Mouse (Mus musculus) large intestine, adult 2 months (tissue): ENCODE data around the gene Col25a1. TPM values are rescaled to one million over a fixed set of nuclear protein-coding genes. Genes with fewer than 3 reads are reported as not detected.

Source experiments
- DNase-seq: peaks from one replicate; pipeline ENCODE4 v3.0.0-alpha.2; 2012; ENCODE audit warnings: low read depth, low spot score
- WGBS: fragments of 180-500 bp; shearing (Covaris S2); methylation state at CpG from one replicate; pipeline ENCODE4 v1.1.7; 2018; 5-methylcytosine and 5-hydroxymethylcytosine counted together
- polyA plus RNA-seq: library from polyadenylated mRNA; depleted of rRNA; stranded (reverse); fragments of >200 nt; gene quantifications from 2 replicates; pipeline ENCODE4 v1.2.3, GENCODE M21; 2012

The Col25a1 gene
- polyA plus RNA-seq, 1 experiment: 0.01 TPM

DNA sequence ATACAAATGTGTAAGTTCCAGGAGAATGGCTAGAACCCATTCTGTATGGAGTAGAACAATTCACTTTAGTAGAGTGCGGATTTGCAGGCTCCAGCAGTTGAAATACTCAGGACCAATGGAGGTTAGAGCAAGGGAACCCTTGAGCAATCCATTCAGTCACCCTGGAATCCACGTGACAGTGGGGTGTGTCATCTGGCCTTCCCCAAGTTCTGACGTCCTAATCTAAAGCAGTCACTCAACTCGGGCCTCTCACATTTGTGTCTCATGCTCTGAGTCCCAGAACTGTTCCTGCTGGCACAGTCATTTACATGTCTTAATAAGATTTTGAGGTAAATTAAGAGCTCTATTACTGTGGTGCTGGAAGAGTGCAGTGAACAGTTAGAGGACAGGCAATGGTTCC is 28.6 kb downstream of the Col25a1 start:
- DNase-seq: no peak
- 53% methylated on average over 4 of the region's 4 CpGs for WGBS

GRCm38 (mm10) chr3:130160902-130161301 is 29.6 kb downstream of the Col25a1 start:
- DNase-seq: no peak
- 47% methylated on average over 4 of the region's 4 CpGs for WGBS

DNA sequence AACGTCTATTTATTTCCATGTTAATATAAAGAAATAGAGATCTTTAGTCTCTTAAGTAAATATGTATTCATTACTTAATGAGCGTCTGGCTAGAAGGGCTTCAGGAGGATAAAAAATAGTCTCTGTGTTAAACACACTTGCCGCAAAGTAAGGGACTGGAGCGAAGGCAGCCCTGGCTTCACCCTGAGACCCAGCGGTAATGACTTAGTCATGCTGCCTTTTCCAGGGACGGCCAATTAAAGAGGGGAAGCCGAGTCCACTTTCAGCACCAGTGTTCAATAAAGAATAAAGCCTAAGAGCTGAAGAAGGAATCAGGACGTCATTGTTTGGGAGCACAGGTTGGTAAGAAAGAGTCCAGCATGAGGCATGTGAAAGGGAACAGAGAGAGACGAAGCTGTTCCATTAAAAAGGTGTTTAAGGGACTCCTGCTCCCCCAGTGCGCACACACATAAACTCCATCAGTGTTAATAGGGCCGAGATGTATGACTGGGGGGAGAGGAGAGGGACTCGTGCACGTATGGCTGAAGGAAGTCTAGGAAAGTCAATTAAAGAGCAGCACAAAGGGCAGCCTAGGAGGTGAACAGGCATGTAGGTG is 30.1 kb downstream of the Col25a1 start:
- DNase-seq: no peak
- WGBS: 52% methylated on average over 13 of the region's 13 CpGs

- 45% methylated on average over 4 of the region's 4 CpGs for WGBS
- no peak for DNase-seq
Observed at GRCm38 (mm10) chr3:130166875-130167274, 35.6 kb downstream of the Col25a1 start.

- WGBS: 78% methylated on average over 17 of the region's 17 CpGs
- no peak for DNase-seq
Observed at GRCm38 (mm10) chr3:130172764-130173163, 41.5 kb downstream of the Col25a1 start.

DNA sequence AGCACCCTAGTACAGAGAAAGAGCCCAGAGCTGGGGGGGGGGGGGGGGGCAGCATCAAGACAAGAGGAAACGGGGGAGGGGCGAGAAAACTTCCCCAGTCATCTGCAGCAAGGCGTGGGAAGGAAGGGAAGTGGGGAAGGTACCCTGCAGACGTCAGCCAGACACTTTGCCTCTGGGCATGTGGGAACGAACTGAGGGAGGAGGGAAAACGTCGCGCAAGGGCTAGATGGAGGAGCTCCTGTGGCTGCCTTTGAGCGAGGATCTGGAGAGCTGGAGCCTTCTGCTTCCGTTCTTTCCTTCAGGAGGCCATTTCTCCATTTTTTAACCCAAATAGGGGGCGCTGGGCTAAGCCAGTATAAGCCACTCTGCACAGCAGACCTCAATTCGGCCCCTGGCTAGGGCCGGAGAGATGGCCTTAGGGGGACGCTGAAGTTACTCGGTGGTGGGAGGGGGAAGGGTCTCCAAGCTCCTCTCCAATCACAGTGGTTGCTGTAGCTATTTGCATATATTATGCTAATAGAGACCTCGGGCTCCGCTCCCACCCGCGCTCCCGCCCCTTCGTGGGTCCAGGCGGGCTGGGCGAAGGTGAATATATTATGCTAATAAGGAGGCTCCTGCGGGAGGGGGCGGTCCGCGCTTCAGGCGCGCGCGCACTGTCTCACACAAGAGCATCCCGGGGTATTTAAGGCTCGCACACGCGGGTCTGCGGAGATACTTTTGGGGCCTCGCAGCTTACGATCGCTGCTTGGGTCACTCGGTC is 49.1 kb downstream of the Col25a1 start:
- 1% methylated on average over 40 of the region's 40 CpGs for WGBS
- DNase-seq: no peak

- DNase-seq: no peak
- 1% methylated on average over 40 of the region's 40 CpGs for WGBS
Observed at GRCm38 (mm10) chr3:130180964-130181590, 49.8 kb downstream of the Col25a1 start.

- no peak for DNase-seq
- WGBS: 19% methylated on average over 8 of the region's 8 CpGs
Observed at GRCm38 (mm10) chr3:130181591-130181980, 50.3 kb downstream of the Col25a1 start.

GRCm38 (mm10) chr3:130182450-130182849 is 51.1 kb downstream of the Col25a1 start:
- no peak for DNase-seq
- 82% methylated on average over 4 of the region's 4 CpGs for WGBS

DNA sequence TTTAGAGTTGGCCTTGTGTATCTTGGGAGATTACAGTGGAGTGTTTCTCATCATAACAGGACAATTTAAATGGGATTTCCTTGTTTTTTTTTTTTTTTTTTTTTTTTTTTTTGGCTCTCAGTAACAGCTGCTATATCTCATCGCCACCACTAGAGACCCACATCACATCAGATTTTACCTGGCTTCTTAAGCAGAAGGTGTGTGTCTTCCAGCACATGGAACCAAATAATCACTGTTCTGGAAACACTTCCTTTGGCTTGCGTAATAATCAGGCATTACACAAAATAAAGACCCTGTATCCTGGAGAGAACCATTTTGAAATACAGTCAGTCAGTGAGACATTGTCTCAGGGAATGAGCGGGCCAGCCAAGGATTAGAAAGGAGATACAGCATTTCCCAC is 53.8 kb downstream of the Col25a1 start:
- 50% methylated on average over 3 of the region's 3 CpGs for WGBS

DNA sequence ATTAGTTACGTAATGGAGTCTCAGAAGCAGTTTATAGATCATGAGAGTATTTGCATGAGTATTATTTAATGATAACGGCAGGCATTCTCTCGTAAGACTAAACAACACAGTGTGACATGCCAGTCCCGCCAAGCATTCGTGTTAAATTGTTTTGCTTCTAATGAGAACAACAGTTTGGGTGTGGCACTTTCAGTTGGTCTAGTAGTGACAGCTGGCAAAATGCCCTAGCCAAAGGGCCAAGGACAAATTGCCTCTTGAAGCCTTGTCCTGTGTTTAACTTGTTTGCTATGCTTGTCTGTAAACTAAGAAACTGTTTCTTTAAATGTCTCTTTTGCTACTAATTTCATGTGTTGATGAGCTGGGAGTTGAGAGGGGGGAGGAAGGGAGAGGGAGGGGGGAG is 56.3 kb downstream of the Col25a1 start:
- 60% methylated on average over 5 of the region's 5 CpGs for WGBS
- no peak for DNase-seq

More for the DNA sequence above, 53.8 kb downstream of the Col25a1 start:
- no peak for DNase-seq

DNA sequence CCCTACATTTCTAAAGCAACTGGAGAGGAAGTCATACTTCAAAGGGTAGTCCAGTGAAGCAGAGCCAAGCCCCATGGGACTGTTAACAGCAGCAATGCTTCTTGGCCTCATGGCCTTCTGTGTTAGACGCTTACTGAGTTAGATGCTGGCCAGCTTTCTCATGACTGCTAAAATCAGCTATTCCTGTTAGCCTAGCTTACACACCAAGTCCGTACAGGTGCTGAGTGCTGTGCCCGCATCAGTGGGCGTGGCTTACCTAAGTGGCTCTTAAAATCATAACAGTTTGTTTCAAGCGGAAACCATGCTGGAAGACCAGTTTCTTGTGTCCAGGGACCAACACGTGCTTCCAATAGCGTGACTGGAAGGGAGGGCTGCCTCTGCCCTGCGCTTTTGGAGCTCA is 62.1 kb downstream of the Col25a1 start:
- 59% methylated on average over 8 of the region's 8 CpGs for WGBS
- DNase-seq: no peak

DNA sequence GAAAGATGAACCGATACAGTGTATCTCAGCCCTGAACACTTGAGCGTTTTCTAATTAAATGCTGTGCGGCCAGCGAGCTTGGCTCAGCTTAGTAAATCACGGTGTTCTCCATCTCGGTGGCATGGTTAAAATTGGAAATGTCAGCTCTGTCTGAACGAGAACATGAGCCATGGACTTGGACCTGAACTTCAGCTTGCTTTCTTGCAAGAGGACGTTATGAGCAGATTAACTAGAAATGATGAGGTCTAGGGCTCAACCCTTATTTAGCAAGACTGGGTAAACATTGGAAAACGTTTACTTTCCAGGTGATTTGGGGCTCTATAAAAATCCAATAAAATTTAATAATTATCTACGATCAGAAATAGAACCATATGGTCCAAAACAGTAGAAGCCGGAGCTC is 83.3 kb downstream of the Col25a1 start:
- 45% methylated on average over 11 of the region's 11 CpGs for WGBS

DNA sequence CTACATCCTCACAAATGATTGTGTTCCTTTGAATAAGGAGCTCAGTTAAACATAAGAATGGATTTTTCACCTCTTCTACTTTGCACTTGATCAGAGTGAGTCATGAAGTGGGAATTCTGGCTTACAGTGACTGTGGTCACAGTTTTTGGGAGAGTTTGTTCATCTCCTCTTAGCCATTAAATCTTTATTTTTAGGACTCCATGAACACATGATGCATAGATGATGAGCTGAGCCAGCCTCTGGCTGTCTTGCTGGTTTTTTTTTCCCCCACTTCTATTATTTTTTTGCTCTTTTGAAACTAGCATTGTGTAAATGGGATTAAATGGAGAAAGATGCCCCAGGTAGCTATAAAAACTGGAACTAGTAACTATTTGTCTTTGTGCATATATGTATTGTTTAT is 84.8 kb downstream of the Col25a1 start:
- no peak for DNase-seq

More for the DNA sequence above, 83.3 kb downstream of the Col25a1 start:
- no peak for DNase-seq

GRCm38 (mm10) chr3:130216646-130217045 is 85.3 kb downstream of the Col25a1 start:
- 64% methylated on average over 3 of the region's 3 CpGs for WGBS
- no peak for DNase-seq

- 84% methylated on average over 2 of the region's 2 CpGs for WGBS
- DNase-seq: no peak
Observed at GRCm38 (mm10) chr3:130217705-130218104, 86.4 kb downstream of the Col25a1 start.

DNA sequence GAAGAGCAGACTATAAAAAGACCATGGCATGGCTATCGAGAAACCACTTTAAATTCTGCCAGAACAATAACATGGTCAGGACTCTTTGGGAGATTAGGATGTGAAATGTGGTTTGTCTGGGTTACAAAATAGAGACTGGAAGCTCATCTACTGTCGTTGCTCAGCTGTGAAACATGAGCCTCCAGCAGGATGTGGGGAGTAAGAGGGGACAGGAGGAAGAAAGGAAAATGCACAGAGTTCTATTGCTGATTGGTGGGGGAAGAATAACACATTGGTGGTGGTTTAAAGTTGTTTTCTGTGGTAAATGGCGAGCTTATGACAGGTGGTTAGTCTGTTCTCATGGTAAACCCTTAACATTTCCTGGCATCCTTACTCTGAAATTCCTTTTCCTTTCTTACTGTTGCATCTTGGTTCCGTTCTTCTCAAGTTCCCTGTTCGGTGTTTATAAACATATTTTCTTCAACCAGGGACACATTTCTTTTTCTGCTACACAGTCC is 87.0 kb downstream of the Col25a1 start:
- WGBS: 67% methylated on average over 5 of the region's 5 CpGs
- no peak for DNase-seq

GRCm38 (mm10) chr3:130220811-130221210 is 89.5 kb downstream of the Col25a1 start:
- 96% methylated on average over 3 of the region's 3 CpGs for WGBS
- DNase-seq: no peak

DNA sequence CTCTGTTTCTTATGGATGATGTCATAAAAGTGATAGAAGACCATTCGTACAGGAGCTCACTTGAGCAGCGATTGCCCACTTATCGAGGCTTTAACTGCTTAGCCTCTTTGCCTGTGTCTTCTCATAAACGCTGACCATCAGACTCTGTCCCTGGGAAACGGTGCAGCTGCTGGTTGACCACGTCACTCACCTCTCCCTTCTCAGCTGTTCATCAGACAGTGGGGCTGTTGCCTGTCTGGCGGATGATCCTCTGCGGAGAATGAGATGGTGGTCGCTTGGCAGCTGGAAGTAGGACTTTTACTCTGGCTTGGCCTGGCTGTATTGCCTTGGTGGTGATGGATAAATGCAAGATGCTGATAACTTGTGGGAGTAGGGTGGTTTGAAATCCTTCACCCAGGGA is 96.9 kb downstream of the Col25a1 start:
- 89% methylated on average over 9 of the region's 9 CpGs for WGBS
- DNase-seq: no peak

GRCm38 (mm10) chr3:130232944-130233343 is 101.6 kb downstream of the Col25a1 start:
- 92% methylated on average over 7 of the region's 7 CpGs for WGBS
- no peak for DNase-seq

GRCm38 (mm10) chr3:130235233-130235632 is 103.9 kb downstream of the Col25a1 start:
- WGBS: 91% methylated on average over 1 of the region's 1 CpGs
- no peak for DNase-seq
